Mouse (Mus musculus) hindbrain, embryonic 15.5 days (tissue): Measurements from ENCODE around the gene Gm19965. TPM values are rescaled to one million over a fixed set of nuclear protein-coding genes. Genes with fewer than 3 reads are reported as not detected.
A peak's percentile ranks its signal among the peaks of the same experiment; 100 is the strongest.

Source experiments
- ATAC-seq: fragments of 200-750 bp; cut with Nextera tagmentation; 2 replicates; pipeline ENCODE4 v1.8.0; 2017; ENCODE audit warnings: low read depth, moderate number of reproducible peaks, moderate TSS enrichment; ENCODE audit not compliant: low FRiP score
- H3K27ac ChIP-seq: fragments of 300-500 bp; sonication (generic); replicated peaks from 2 replicates; pipeline ENCODE4 v1.5.1; 2015; ENCODE audit warnings: mild to moderate bottlenecking, inconsistent platforms
- H3K27me3 ChIP-seq: fragments of 300-500 bp; sonication (generic); 2 replicates; pipeline ENCODE4 v1.6.1; 2015; ENCODE audit warnings: control low read depth, inconsistent platforms
- H3K36me3 ChIP-seq: fragments of 300-500 bp; sonication (generic); 2 replicates; pipeline ENCODE4 v1.6.1; 2015; ENCODE audit warnings: control low read depth, inconsistent platforms
- H3K4me1 ChIP-seq: fragments of 300-500 bp; sonication (generic); replicated peaks from 2 replicates; pipeline ENCODE4 v1.6.1; 2015; ENCODE audit warnings: control low read depth, inconsistent platforms
- H3K4me2 ChIP-seq: fragments of 300-500 bp; sonication (generic); 2 replicates; pipeline ENCODE4 v1.6.1; 2015; ENCODE audit warnings: moderate library complexity, mild to moderate bottlenecking, inconsistent platforms
- H3K4me3 ChIP-seq: fragments of 300-500 bp; sonication (generic); 2 replicates; pipeline ENCODE4 v1.5.1; 2015; ENCODE audit warnings: mild to moderate bottlenecking, inconsistent platforms
- H3K9ac ChIP-seq: fragments of 300-500 bp; sonication (generic); 2 replicates; pipeline ENCODE4 v1.6.1; 2015; ENCODE audit warnings: inconsistent platforms
- H3K9me3 ChIP-seq: fragments of 300-500 bp; sonication (generic); 2 replicates; pipeline ENCODE4 v1.6.1; 2016; ENCODE audit warnings: control low read depth, inconsistent platforms
- WGBS: fragments of 180-500 bp; shearing (Covaris S2); methylation state at CpG from one replicate; pipeline ENCODE4 v1.1.7; 2015; 5-methylcytosine and 5-hydroxymethylcytosine counted together
- polyA plus RNA-seq: library from polyadenylated mRNA; unstranded; fragments of >200 nt; fragmentation: Nextera tagmentation; extraction: Ambion mirVana; gene quantifications from 2 replicates; pipeline ENCODE4 v1.2.1, GENCODE M21; 2015

The Gm19965 gene
- polyA plus RNA-seq: not detected in 2 replicates

DNA sequence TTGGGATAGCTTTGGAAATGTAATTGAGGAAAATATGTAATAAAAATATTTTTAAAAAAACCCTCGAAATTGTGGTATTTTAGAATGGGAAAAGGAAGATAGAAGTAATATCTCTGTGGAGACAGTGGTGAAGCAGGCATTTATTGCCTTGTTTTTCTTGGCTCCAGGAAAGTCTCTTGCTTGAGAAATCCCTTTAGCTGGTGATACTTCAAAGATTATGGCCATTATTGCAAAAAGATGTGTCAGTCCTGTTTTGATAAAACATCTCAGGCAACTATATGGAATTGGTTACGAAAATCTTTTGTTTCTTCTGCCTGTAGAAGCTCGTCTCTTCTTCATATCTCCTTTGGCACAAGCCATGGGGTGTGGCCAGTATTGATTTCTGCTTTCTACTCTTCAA, at the start of gene Gm19965:
Gene Gm19965, plus strand, starts transcription at position 301 of the 400 bp plus-strand sequence.
- no peak for ATAC-seq
- 84% methylated on average over 3 of the region's 3 CpGs for WGBS

DNA sequence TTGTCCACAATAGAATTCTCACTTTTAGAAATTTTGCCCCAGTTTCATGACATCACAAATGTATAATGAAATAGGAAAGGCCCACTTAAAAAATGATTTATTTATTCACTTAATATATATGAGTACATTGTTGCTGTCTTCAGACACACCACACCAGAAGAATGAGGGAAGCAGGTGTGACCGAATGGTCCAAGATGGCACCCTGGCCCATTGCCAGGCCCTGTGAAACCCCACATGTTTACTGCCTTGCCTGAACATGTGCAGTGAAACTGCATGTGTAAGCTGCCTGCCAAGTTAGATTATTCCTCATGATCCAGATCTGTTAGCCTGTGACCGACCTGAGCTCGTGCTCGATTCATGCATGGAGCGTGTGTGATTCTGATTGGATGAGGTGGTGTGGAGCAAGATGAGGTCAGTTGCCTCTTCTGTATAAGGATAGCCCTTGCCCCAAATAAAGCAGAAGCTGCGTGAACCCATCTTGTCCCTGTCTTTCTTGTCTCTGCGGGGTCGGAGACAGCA, 20.3 kb upstream of the Gm19965 start:
- Histone ChIP-seq H3K9me3 (no peaks in the 10 kb centered on the region), H3K4me3 (no peak overlapping the region), H3K9ac (no peak overlapping the region), H3K27me3 (no peaks in the 10 kb centered on the region), H3K4me1 (no peaks in the 10 kb centered on the region), H3K27ac (no peak overlapping the region), H3K36me3 (no peaks in the 10 kb centered on the region), H3K4me2 (no peak overlapping the region)
- 89% methylated on average over 8 of the region's 8 CpGs for WGBS
- ATAC-seq: peak; percentile 51; the same call in 1 of the 2 replicates

More for the DNA sequence above, at the start of gene Gm19965:
- no peaks in the 10 kb centered on the region for H3K36me3 ChIP-seq
- no peak within 1 kb of the TSS for H3K27ac ChIP-seq
- H3K4me3 ChIP-seq: no peak within 1 kb of the TSS
- H3K9me3 ChIP-seq: no peaks in the 10 kb centered on the region
- H3K9ac ChIP-seq: no peak within 1 kb of the TSS
- no peaks in the 10 kb centered on the region for H3K27me3 ChIP-seq
- no peaks in the 10 kb centered on the region for H3K4me1 ChIP-seq
- H3K4me2 ChIP-seq: no peak within 1 kb of the TSS
